Mouse (Mus musculus): ENCODE measurements around the gene Smarcb1.

- TF ChIP-seq USF1 (IDR thresholded peaks at IDR 0.05; ENCODE audit: low read depth, low read length) (no peak), POLR2A (IDR thresholded peaks at IDR 0.05; ENCODE audit: low read depth, low read length) (no peak), CTCF (conservative IDR thresholded peaks at IDR 0.05 in 1 of 2, IDR thresholded peaks at IDR 0.05 in 1 of 2; ENCODE audit: low read depth in 2 of 2, low read length in 2 of 2) (peak; percentile 73 to 94), MAFK (IDR thresholded peaks at IDR 0.05; ENCODE audit: insufficient replicate concordance, low read length) (no peak), HCFC1 (IDR thresholded peaks at IDR 0.05; ENCODE audit: low read depth, low read length) (no peak; the same call in 1 of the 2 replicates), ELF1 (IDR thresholded peaks at IDR 0.05; ENCODE audit: low read depth, low read length) (no peak), ZC3H11A (IDR thresholded peaks at IDR 0.05; ENCODE audit: low read depth, low read length) (peak; percentile 41; the same call in 1 of the 2 replicates), TCF12 (IDR thresholded peaks at IDR 0.05; ENCODE audit: low read depth, low read length) (no peak), MAX (IDR thresholded peaks at IDR 0.05; ENCODE audit: low read length) (no peak), SIN3A (IDR thresholded peaks at IDR 0.05; ENCODE audit: low read length) (peak; percentile 13; the same call in 1 of the 2 replicates)
Measured at GRCm38 (mm10) chr10:75951424-75952050, 30.1 kb upstream of the Smarcb1 start.
